Mouse (Mus musculus) bone marrow macrophage, adult 2 months (primary cell): ENCODE data around the gene Ccr4.

Source experiments
- CTCF ChIP-seq: IDR thresholded peaks from 2 replicates; pipeline ENCODE4 v1.5.1; 2012; ENCODE audit warnings: low read depth, mild to moderate bottlenecking, low read length, moderate library complexity
- POLR2A ChIP-seq: IDR thresholded peaks from 2 replicates; pipeline ENCODE4 v1.6.1; 2012; ENCODE audit warnings: mild to moderate bottlenecking, low read depth, low read length, borderline replicate concordance

GRCm38 (mm10) chr9:114480940-114481339 is 23.8 kb downstream of the Ccr4 start:
- TF ChIP-seq POLR2A, result no peak
- TF ChIP-seq CTCF, result no peak
